Mouse (Mus musculus): ENCODE results near the gene Scamp3.

DNA sequence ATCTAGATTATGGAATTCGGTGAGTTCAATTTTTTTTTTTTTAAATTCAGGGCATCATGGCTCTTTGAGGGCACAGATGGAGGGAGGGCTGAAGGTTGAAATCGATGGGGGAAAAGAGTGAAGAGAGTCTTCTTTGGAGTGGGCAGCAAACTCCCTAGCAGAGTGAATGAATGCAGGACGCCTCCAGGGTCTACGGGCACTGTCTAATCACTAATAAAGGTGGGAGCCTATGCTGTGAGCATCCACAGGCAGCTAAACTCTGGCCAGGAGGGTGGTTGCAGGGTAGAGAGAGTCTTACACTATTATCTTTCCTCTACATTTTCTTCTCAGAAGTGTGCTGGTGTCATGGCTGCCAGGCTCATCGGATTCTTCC, 25.9 kb downstream of the Scamp3 start:
- no peak for TF ChIP-seq GATA1 (IDR thresholded peaks at IDR 0.05; ENCODE audit: low read length)
- no peak for TF ChIP-seq TAL1 (IDR thresholded peaks at IDR 0.05; ENCODE audit: low read length)

Data from erythroblast, embryonic 14.5 days (primary cell).